Mouse (Mus musculus) embryonic fibroblast, embryonic 13.5 days (primary cell): ENCODE results near the gene Usp1.

Source experiments
- CTCF ChIP-seq: IDR thresholded peaks from 2 replicates; pipeline ENCODE4 v1.5.1; 2011; ENCODE audit warnings: mild to moderate bottlenecking, control low read depth, low read length, moderate library complexity, borderline replicate concordance; ENCODE audit not compliant: insufficient read depth
- POLR2A ChIP-seq: IDR thresholded peaks from 2 replicates; pipeline ENCODE4 v1.6.1; 2011; ENCODE audit warnings: low read depth, mild to moderate bottlenecking, control low read depth, low read length, moderate library complexity

GRCm38 (mm10) chr4:98918204-98918603 is 5.4 kb upstream of the Usp1 start:
- TF ChIP-seq POLR2A (no peak), CTCF (no peak)
